Mouse (Mus musculus): Measurements from ENCODE around the gene Irak1.

DNA sequence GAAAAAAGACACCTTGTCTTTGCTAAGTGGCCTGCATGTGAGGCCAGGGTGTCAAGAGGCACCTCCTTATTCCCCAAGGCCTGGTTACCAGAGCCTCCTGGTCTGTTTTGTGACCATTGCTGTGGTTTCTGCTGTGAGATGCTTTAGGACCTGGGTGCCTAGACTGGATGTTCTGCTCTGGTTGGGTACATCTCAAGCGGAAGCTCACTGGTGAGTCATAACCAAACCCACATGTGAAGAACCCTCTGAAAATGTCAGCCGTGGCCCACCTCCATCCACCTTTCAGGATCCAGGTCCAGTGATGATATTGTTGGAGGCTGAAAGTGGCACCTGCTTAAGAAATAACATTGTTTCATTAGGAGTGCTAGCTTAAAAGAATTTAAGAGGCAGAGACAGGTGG, 47.4 kb downstream of the Irak1 start:
- TF ChIP-seq CTCF (IDR thresholded peaks at IDR 0.05; ENCODE audit: low read depth, low read length) (no peak), GATA1 (IDR thresholded peaks at IDR 0.05; ENCODE audit: borderline replicate concordance, low read length) (no peak)
